Mouse (Mus musculus): ENCODE measurements around the gene Slc35c1.

DNA sequence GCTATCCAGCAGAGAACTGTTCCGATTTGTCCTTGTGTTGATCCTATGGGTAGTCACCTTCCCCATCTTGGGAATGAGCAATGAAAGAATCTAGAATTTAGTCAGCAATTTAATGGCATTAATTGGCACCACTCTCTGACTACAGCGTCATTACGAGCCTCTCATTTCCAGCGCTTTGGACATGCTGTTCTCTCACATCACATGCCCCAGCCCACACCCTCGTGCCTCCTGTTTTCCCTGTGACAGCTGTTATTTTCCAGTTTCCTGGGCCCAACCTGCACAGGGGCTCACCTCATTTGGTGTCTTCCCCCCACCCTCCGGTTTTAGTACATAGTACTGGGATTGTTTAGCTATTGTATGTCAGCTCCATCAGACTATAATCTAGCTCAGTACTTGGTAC, 25.3 kb downstream of the Slc35c1 start:
- TF ChIP-seq POLR2A (IDR thresholded peaks at IDR 0.05; ENCODE audit: low read depth, low read length) (no peak), CTCF (IDR thresholded peaks at IDR 0.05; ENCODE audit: extremely low read depth, insufficient read depth, insufficient read length, insufficient replicate concordance) (no peak)
